Mouse (Mus musculus) splenic B cell, adult 2 months (primary cell): ENCODE results near the gene Rsu1.
A peak's percentile ranks its signal among the peaks of the same experiment; 100 is the strongest.
"Not testable (repeated sequence)": the region's sequence is repeated elsewhere in the genome, so short reads cannot be mapped to it uniquely, and the experiment has no call there.

Experiments
- DNase-seq: peaks from one replicate; pipeline ENCODE4 v3.0.0-alpha.2; 2011; ENCODE audit warnings: low read depth, low spot score
- H3K27me3 ChIP-seq: 2 replicates; pipeline ENCODE4 v1.6.1; 2012; ENCODE audit warnings: mild to moderate bottlenecking, low read length, moderate library complexity, mixed read lengths; ENCODE audit not compliant: control insufficient read depth, poor library complexity, insufficient read depth, severe bottlenecking
- H3K36me3 ChIP-seq: 2 replicates; pipeline ENCODE4 v1.6.1; 2012; ENCODE audit warnings: mild to moderate bottlenecking, low read length, moderate library complexity, mixed read lengths; ENCODE audit not compliant: control insufficient read depth, poor library complexity, insufficient read depth, severe bottlenecking

Gene Rsu1

DNA sequence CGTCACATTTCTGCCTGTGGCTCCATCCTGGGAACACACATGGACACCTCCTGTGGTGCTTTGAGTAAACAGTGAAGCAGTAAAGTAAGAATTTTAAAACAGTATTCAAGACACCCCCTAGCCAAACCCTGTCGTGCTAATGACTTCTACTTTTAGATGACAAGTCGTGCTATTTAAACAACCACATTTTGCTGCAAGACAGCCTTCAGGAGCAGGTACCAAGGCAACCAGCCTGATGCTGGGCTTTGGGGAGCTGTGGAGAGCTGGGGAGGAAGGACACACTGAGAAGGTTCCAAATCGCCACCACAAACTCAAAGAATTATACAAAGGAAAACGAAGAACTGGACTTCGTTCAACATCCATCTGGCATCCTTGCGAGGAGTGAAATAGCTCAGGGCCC lies 71.5 kb downstream of the Rsu1 start:
- no peak for DNase-seq
- Histone ChIP-seq H3K36me3 (no peaks in the 10 kb centered on the region), H3K27me3 (no peaks in the 10 kb centered on the region)

DNA sequence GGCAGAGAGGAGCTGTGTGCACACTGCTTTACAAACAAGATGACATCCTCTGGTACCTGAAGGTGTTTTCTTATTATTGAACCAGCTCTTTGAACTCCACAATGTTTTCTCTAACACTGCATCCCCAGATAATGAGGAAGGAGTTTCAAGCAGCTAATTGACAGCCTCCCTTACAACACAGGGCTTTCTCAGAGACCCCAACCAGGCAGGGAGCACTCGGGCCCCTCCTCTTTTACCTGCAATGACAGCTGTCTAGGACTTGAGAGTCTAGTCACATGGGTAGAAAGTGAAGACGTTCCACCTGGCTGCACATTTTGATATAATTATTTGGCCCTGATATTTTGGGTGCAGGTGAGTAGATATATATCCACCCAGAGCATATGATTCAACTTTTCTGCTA lies 72.2 kb downstream of the Rsu1 start:
- DNase-seq: no peak
- Histone ChIP-seq H3K36me3 (no peaks in the 10 kb centered on the region), H3K27me3 (no peaks in the 10 kb centered on the region)

DNA sequence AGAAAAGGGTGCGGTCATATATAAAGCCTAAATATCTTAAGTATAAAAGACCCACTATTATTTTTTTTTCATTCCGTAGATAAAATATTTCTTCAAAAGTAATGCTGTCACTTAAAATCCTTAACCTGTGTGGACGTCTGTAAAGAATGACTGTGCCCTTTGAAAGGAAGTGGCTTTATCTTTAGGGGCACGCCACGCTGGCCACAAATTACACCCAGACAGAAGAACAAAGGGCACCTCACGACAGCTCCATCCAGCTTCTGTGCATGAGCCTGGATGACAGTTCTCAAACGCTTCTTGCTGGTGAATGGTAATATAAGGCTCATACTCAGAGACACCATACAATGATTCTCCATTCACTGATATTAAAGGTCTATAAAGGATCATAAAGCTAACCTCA lies 75.7 kb downstream of the Rsu1 start:
- Histone ChIP-seq H3K27me3 (no peaks in the 10 kb centered on the region), H3K36me3 (no peaks in the 10 kb centered on the region)
- no peak for DNase-seq

DNA sequence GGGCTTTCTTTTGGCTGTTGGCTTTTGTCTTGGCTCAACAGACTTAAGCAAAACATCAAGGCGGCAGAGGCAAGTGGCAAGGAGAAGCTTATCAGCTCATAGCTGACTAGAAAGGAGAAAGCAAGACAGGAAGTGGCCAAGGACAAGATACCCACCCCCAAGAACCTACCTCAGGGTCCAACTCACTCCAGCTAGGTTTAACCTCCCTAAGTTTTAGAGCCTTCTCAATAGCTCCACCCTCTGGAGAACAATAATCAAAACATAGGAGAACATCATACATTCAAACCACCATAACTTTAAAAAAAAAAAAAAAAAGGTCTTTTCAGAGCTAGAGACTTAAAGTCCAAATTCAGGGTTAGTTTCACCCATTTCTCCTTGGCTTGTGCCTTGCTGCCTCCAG lies 79.1 kb downstream of the Rsu1 start:
- no peak for DNase-seq
- no peaks in the 10 kb centered on the region for H3K36me3 ChIP-seq
- no peaks in the 10 kb centered on the region for H3K27me3 ChIP-seq

DNA sequence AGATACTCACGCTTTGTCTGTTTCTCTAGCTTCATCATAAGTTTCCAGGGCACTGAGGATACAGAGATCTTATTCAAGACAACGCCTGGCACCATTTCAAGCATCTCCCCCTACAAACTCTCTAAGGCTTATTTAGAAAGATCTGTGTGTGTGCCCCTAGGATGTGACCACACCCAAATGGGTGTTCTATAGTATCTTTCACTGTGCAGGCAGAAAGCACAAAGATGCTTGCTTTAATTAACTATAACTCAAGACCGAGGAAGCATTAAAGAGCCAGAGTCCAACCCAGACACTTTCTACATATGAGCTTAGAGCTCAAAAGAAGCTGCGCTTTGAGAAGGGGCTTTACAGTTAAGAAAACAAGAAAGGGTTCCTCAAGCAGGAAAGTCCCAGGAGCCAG lies 80.4 kb downstream of the Rsu1 start:
- Histone ChIP-seq H3K36me3 (no peaks in the 10 kb centered on the region), H3K27me3 (no peaks in the 10 kb centered on the region)
- no peak for DNase-seq

DNA sequence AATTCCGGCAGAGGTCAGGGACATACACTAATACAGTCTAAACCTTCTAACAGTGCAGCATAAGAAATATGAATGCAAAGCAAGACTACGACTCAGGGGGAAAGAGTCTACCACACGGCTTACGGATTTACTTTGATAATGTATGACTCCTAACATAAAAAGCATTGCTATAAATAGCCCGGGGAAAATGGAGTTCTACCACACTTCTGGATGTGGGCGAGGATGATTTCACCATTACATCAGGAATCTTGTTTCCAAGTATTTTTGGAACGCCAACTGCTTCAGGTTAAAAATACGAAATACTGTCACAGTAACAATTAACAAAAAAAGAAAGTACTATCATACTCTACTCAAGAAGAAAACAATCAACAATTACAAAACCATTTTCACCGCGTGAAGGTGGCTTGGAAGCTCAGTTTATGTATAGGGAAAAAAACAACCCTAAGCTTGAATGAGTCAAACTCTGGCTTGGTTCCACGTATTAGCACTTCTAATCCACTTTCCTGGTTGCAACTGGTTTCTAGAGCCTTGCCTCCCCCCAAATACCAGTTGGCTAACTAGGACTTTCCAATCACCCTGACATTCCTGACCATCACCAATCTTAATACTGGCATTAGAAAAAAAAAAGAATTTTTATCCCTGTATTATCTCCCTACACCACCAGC lies 82.3 kb downstream of the Rsu1 start:
- DNase-seq: no peak
- Histone ChIP-seq H3K27me3 (no peaks in the 10 kb centered on the region), H3K36me3 (no peaks in the 10 kb centered on the region)

DNA sequence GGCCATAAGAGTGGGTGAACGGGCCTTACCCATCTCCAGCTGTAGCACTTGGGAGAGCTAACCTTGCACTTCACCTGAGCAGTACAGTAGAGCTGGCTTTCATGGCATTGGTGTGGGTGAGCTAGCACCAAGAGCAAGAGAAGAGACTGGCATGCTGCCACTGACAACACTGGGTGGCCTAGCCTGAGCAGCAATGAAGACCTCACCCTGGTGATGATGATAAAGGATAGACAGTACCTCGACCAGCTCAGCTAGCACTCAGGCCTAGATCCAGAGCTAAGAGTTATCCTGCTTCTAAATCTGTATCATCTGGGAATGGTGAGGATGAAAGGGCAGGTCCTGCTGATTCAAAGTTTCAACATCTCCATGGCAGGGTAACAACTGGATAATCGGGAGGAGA lies 88.1 kb downstream of the Rsu1 start:
- no peak for DNase-seq
- Histone ChIP-seq H3K36me3 (no peaks in the 10 kb centered on the region), H3K27me3 (no peaks in the 10 kb centered on the region)

DNA sequence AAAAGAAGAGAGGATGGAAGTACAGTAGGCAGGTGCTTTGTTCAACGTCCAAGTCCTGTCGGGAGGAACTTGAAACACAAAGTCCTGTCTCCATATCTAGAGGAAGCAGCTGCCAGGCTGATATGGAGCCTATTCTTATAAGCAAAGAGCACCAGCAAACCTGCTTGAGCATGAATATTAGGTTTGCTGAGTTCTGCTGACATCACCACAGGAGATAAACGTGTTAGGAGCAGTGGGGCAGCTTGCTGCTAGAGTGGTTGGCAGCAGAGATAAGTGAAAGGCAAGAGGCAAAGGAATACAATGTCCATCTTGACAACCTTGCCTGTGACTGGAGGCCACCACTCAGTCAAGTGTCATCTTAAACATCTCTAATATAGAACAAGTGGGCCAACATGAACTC lies 89.3 kb downstream of the Rsu1 start:
- H3K27me3 ChIP-seq, H3K36me3 ChIP-seq, DNase-seq: not testable (repeated sequence)

DNA sequence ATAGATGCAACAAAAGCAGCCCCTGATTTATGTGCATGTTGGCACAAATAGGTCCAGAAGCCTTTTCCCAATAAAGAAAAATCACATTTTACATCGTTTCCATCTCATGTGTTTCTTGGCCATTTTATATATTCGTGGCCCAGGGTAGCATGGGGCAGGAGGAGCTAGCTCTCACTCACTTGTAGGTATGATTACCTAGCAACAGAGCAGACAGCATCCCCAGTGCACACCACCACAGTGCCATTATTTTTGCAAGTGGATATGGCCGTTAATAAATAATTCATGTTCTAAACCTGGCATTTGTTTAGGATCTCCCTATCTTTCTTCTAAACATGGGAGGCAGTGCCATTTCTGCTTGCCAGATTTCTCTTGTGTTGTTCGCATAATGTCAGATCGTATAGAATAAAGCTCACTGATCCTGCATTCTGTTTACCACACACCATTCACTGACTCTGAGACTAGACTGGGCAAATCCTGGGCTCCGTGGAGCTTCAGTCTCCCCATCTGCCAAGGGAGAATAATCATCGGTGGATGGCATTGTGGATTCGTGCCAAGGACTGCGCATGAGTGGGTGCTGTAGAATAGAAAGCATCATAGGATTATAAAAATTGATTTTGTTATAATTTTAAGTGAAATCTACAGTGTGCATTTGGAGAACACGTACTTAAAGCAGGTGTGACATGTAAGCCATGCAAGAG lies 93.4 kb downstream of the Rsu1 start:
- H3K36me3 ChIP-seq: no peaks in the 10 kb centered on the region
- no peaks in the 10 kb centered on the region for H3K27me3 ChIP-seq
- DNase-seq: no peak

DNA sequence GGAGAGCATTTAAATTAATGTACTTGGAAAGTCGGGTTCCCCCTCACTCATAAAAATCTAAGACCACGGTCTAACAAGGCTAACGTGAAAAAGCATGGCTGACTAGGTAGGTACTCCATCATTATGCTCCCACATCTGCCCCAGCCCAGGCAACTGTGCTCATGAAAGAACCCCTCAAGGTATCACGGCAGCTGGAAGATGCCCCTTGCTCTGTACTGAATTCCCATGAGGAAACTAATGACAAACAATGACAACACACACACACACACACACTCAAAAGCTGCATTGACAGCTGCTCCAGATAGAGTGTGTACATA lies 95.0 kb downstream of the Rsu1 start:
- no peak for DNase-seq
- no peaks in the 10 kb centered on the region for H3K27me3 ChIP-seq
- no peaks in the 10 kb centered on the region for H3K36me3 ChIP-seq

DNA sequence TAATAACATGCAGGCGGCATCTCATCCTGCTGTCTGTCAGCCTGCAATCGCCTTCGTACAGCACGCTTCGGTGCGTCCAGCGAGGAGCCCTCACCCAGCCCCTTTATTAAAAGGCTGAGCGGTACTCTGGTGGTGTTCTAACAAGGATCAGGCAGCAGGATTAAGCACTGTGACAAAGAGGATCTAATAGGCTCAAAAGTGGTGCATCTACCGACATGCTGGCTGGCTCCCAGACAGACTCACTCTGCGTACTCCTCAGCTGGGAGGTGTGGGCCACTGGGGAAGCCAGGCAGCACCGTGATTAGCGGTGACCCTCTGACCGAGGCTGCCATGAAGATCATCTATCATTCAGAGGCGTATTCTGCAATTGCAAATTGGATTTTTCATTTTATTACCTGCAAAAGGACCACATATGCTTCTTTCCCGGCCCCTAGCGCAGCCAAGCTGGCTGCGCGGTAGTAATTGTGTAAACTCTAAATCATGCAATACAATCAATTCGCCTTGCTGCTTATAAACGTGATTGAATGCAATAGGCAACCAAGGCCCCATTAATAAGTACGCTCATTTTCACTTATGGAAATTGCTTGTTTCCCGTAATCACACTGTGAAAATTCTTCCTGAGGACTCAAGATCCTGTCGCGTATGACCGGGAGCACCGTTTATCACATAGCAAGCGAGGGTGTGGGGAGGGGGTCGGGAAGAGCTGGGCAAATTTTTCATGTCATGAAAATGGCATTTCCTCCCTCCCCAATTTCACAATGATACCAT lies 95.5 kb downstream of the Rsu1 start:
- no peaks in the 10 kb centered on the region for H3K27me3 ChIP-seq
- no peak for DNase-seq
- H3K36me3 ChIP-seq: no peaks in the 10 kb centered on the region

DNA sequence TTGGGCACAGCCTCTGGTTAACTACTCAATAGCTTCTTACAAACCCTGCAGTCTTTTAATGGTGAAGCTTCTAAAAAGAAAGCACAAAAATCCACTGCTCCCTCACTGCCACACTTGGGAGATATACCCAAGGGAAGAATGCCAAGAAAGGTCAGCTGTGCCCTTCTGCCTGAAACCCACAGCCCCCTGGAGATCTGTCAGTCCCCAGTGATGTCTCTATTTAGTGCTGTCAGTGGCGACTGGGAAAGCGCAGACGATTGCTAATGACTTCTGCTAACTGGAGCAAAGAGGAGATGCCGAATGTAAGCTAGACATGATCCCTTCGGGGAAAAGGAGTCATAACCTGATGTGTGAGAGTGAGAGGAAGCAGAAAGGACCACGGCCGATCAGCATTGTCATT lies 96.8 kb downstream of the Rsu1 start:
- no peak for DNase-seq
- no peaks in the 10 kb centered on the region for H3K36me3 ChIP-seq

DNA sequence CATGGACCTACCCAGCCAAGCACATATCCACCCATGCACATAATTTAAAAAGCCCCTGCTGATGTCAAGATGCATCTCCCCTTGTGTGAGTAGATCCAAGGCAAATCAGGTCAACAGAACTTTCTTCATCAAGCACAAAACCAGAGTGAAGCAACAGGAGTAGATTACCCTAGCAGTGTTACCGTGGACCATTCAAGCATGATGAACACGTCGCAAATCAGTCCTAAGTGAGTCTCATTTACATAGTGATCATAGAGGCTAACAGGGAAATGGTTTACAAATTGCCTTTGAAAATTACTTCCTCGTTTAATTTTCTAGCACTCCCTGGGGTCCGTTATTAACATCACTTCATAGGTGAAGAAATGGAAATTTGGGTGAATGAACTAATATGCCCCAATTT lies 100.6 kb downstream of the Rsu1 start:
- DNase-seq: peak; percentile 58
- no peaks in the 10 kb centered on the region for H3K27me3 ChIP-seq
- no peaks in the 10 kb centered on the region for H3K36me3 ChIP-seq

More for the DNA sequence above, 96.8 kb downstream of the Rsu1 start:
- no peaks in the 10 kb centered on the region for H3K27me3 ChIP-seq

DNA sequence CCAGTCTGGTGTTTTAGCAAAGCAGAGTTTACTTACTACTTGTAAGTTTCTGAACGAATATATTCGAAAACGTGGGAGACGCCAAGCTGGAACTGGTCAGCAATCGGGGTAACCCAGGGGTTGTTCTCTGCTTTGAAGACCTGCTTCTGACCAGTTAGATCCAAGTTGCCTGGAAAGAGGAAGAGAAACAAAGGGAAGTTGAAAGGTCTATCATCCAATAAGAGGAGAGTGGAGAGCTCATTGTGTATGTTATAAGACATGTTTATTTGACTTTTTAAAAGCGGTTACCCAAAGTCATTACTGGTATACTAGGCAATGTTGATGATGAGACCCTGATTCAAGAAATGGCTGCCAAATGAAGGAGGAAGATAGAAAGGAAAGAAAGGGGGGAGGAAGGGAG lies 101.3 kb downstream of the Rsu1 start:
- peak; percentile 27 for DNase-seq
- Histone ChIP-seq H3K27me3 (no peaks in the 10 kb centered on the region), H3K36me3 (no peaks in the 10 kb centered on the region)

DNA sequence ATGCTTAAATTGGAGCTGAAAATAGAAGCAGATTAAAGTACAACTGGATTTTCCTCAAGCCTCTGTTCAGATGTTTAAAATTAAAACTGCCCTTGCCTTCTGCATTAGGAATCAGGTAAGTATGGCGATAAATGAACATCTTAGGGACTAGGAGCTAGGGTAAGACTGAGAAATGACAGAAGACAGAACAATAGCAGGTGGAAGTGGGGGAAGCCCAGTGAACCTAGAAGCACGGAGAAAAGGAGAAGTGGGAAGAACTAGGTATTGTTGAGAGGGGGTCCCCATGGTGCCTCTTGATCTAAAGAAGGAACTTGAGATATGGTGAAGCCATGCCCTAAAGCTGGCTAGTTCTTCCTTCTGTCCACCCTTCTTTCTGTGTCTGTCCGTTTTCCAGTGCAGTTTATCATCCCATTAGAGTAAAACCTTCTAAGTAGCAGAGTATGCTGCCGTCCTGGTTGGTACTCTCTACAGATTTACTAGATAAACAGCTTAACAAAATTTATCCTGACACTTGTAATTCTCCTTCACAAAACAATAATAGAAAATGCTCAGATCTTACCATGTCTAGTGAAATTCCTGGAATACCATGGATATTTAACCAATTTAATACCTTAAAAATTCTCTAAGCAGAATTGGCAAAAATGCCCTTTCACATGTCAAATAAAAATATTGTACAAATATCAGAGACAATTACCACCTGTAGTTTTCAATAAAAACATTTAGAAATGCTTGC lies 101.9 kb downstream of the Rsu1 start:
- peak; percentile 59 for DNase-seq
- Histone ChIP-seq H3K36me3 (no peaks in the 10 kb centered on the region), H3K27me3 (no peaks in the 10 kb centered on the region)
